Mouse (Mus musculus) forebrain, embryonic 16.5 days (tissue): ENCODE results near the gene Pakap. TPM values are rescaled to one million over a fixed set of nuclear protein-coding genes. Genes with fewer than 3 reads are reported as not detected.

Source experiments
- ATAC-seq: fragments of 200-750 bp; cut with Nextera tagmentation; 2 replicates; pipeline ENCODE4 v1.8.0; 2017; ENCODE audit warnings: mild to moderate bottlenecking, moderate library complexity
- H3K27ac ChIP-seq: fragments of 300-500 bp; sonication (generic); 2 replicates; pipeline ENCODE4 v1.5.1; 2014; ENCODE audit warnings: low read length, control low read depth
- H3K27me3 ChIP-seq: fragments of 300-500 bp; sonication (generic); replicated peaks from 2 replicates; pipeline ENCODE4 v1.6.1; 2014; ENCODE audit warnings: low read length; ENCODE audit not compliant: control insufficient read depth, insufficient read depth
- H3K36me3 ChIP-seq: fragments of 300-500 bp; sonication (generic); 2 replicates; pipeline ENCODE4 v1.6.1; 2014; ENCODE audit not compliant: control insufficient read depth, insufficient read depth
- H3K4me1 ChIP-seq: fragments of 300-500 bp; sonication (generic); replicated peaks from 2 replicates; pipeline ENCODE4 v1.6.1; 2014; ENCODE audit warnings: low read length; ENCODE audit not compliant: control insufficient read depth, insufficient read depth
- H3K4me2 ChIP-seq: fragments of 300-500 bp; sonication (generic); 2 replicates; pipeline ENCODE4 v1.6.1; 2014; ENCODE audit warnings: mild to moderate bottlenecking, low read length, control low read depth
- H3K4me3 ChIP-seq: fragments of 300-500 bp; sonication (generic); replicated peaks from 2 replicates; pipeline ENCODE4 v1.5.1; 2014; ENCODE audit warnings: mild to moderate bottlenecking, low read length, control low read depth
- H3K9ac ChIP-seq: fragments of 300-500 bp; sonication (generic); replicated peaks from 2 replicates; pipeline ENCODE4 v1.6.1; 2014; ENCODE audit warnings: low read depth, low read length, control low read depth
- H3K9me3 ChIP-seq: fragments of 300-500 bp; sonication (generic); 2 replicates; pipeline ENCODE4 v1.6.1; 2016; ENCODE audit warnings: low read length; ENCODE audit not compliant: control insufficient read depth
- WGBS: fragments of 180-500 bp; shearing (Covaris S2); extraction: QIAGEN DNeasy Blood & Tissue Kit; methylation state at CpG from one replicate; pipeline ENCODE4 v1.1.7; 2014; 5-methylcytosine and 5-hydroxymethylcytosine counted together
- polyA plus RNA-seq: library from polyadenylated mRNA; unstranded; fragments of >200 nt; fragmentation: Nextera tagmentation; extraction: Ambion mirVana; gene quantifications from 2 replicates; pipeline ENCODE4 v1.2.1, GENCODE M21; 2015

The Pakap gene
- polyA plus RNA-seq, 1 experiment from 2014 or later = 6.4 TPM

DNA sequence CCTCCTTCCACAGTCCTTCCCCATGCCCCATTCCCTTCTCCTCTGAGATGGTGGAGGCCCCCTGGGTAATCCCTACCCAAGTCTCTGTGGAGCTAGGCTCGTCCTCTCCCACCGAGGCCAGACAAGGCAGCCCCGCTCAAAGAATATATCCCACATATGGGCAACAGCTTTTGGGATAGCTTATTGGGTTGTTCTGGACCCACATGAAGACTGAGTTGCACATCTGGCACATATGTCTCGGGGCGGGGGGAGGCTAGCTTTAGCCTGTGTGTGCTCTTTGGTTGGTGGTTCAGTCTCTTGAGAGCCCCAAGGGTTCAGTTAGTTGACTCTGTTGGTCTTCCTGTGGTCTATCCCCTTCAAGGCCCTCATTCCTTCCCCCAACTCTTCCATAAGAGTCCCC lies 58.9 kb downstream of the Pakap start:
- 92% methylated on average over 5 of the region's 5 CpGs for WGBS
- H3K9me3 ChIP-seq = no peaks in the 10 kb centered on the region

GRCm38 (mm10) chr4:57632386-57632785 lies 64.4 kb downstream of the Pakap start:
- H3K27me3 ChIP-seq = no peaks in the 10 kb centered on the region
- H3K27ac ChIP-seq = no peak overlapping the region
- H3K4me1 ChIP-seq = peaks cover 5% of the 10 kb centered on the region
- no peaks in the 10 kb centered on the region for H3K9me3 ChIP-seq
- no peak overlapping the region for H3K4me2 ChIP-seq
- WGBS = 88% methylated on average over 5 of the region's 5 CpGs
- H3K9ac ChIP-seq = no peak overlapping the region
- ATAC-seq = no peak
- no peaks in the 10 kb centered on the region for H3K36me3 ChIP-seq
- H3K4me3 ChIP-seq = no peak overlapping the region

More for the DNA sequence above, 58.9 kb downstream of the Pakap start:
- Histone ChIP-seq H3K36me3 (no peaks in the 10 kb centered on the region), H3K27me3 (no peaks in the 10 kb centered on the region), H3K9ac (no peak overlapping the region), H3K4me2 (no peak overlapping the region), H3K4me3 (no peak overlapping the region), H3K27ac (no peak overlapping the region), H3K4me1 (no peaks in the 10 kb centered on the region)
- ATAC-seq = no peak

DNA sequence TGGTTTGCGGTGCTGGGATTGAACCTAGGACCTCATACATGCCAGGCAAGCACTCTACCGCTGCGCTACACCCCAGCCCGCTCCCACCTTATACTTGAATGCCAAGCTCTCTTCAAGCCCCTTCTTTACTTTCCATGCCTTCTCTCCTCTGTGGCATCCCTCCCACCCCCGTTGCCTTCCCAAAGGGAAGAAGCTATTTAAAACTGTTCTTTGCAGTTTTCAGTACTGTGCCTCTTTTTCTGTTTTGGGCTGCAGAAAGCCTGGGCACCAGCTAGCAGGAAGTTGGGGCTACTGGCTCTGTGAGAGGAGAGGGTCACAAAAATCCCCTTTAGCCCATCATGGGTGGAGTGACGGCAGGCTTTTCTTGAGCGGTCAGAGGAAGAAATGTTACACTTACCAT lies 65.1 kb downstream of the Pakap start:
- no peaks in the 10 kb centered on the region for H3K36me3 ChIP-seq
- 94% methylated on average over 7 of the region's 7 CpGs for WGBS
- no peak for ATAC-seq
- no peaks in the 10 kb centered on the region for H3K9me3 ChIP-seq
- H3K4me2 ChIP-seq = no peak overlapping the region
- no peaks in the 10 kb centered on the region for H3K27me3 ChIP-seq
- H3K4me1 ChIP-seq = peaks cover 9% of the 10 kb centered on the region
- no peak overlapping the region for H3K9ac ChIP-seq
- H3K4me3 ChIP-seq = no peak overlapping the region
- no peak overlapping the region for H3K27ac ChIP-seq

- ATAC-seq = no peak
- 14% methylated on average over 1 of the region's 1 CpGs for WGBS
- no peaks in the 10 kb centered on the region for H3K9me3 ChIP-seq
- H3K4me3 ChIP-seq = no peak overlapping the region
- H3K27me3 ChIP-seq = no peaks in the 10 kb centered on the region
- no peak overlapping the region for H3K9ac ChIP-seq
- H3K4me1 ChIP-seq = peaks cover 13% of the 10 kb centered on the region
- no peak overlapping the region for H3K27ac ChIP-seq
- no peaks in the 10 kb centered on the region for H3K36me3 ChIP-seq
- H3K4me2 ChIP-seq = no peak overlapping the region
Measured at GRCm38 (mm10) chr4:57634956-57635355, 67.0 kb downstream of the Pakap start.

GRCm38 (mm10) chr4:57636782-57637482 lies 69.0 kb downstream of the Pakap start:
- Histone ChIP-seq H3K4me1 (peaks cover 13% of the 10 kb centered on the region), H3K27ac (no peak overlapping the region; the same call in 1 of the 2 replicates), H3K36me3 (no peaks in the 10 kb centered on the region), H3K27me3 (no peaks in the 10 kb centered on the region), H3K9me3 (no peaks in the 10 kb centered on the region), H3K4me3 (no peak overlapping the region), H3K9ac (0 out of 2 replicates have a peak overlapping the region, but pooled peaks have one; percentile 19), H3K4me2 (peak overlapping the region; percentile 73)
- no peak for ATAC-seq
- 61% methylated on average over 9 of the region's 9 CpGs for WGBS

- H3K36me3 ChIP-seq = no peaks in the 10 kb centered on the region
- peak; percentile 90 for ATAC-seq
- H3K27me3 ChIP-seq = no peaks in the 10 kb centered on the region
- WGBS = 17% methylated on average over 24 of the region's 24 CpGs
- peak overlapping the region; percentile 67 for H3K27ac ChIP-seq
- peaks cover 13% of the 10 kb centered on the region for H3K4me1 ChIP-seq
- peak overlapping the region; percentile 73 for H3K4me2 ChIP-seq
- no peaks in the 10 kb centered on the region for H3K9me3 ChIP-seq
- peak overlapping the region; percentile 47 for H3K4me3 ChIP-seq
- peak overlapping the region; percentile 51 for H3K9ac ChIP-seq
Measured at GRCm38 (mm10) chr4:57637636-57638386, 69.8 kb downstream of the Pakap start.

GRCm38 (mm10) chr4:57638941-57639340 lies 71.0 kb downstream of the Pakap start:
- Histone ChIP-seq H3K4me1 (peaks cover 13% of the 10 kb centered on the region), H3K27me3 (no peaks in the 10 kb centered on the region), H3K27ac (no peak overlapping the region), H3K9ac (no peak overlapping the region), H3K4me3 (peak overlapping the region; percentile 47), H3K4me2 (peak overlapping the region; percentile 73), H3K36me3 (no peaks in the 10 kb centered on the region), H3K9me3 (no peaks in the 10 kb centered on the region)
- ATAC-seq = no peak
- 73% methylated on average over 9 of the region's 9 CpGs for WGBS

DNA sequence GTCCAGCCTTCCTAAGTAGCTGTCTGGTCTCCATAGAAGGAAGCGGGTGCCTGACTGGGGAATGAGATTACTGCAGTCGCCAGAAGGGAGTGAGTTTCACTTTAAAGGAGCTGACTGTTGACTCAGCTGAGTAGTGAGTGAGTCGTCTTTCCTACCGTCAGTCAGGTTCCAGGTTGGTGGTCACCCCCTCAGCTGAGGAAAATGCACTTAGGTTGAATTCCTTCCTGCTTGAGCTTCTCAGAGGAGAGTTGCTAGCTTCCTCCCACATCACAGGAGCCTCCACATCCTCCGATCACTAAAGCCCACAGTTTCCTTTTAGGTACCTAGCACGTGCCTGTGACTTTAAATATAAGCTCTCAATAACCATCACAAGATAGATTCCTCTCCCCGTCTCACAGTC lies 72.2 kb downstream of the Pakap start:
- H3K9me3 ChIP-seq = no peaks in the 10 kb centered on the region
- no peak overlapping the region for H3K9ac ChIP-seq
- no peak for ATAC-seq
- WGBS = 52% methylated on average over 7 of the region's 7 CpGs
- H3K4me1 ChIP-seq = peaks cover 13% of the 10 kb centered on the region
- H3K27ac ChIP-seq = no peak overlapping the region
- no peak overlapping the region for H3K4me3 ChIP-seq
- no peaks in the 10 kb centered on the region for H3K36me3 ChIP-seq
- H3K27me3 ChIP-seq = no peaks in the 10 kb centered on the region
- no peak overlapping the region for H3K4me2 ChIP-seq

DNA sequence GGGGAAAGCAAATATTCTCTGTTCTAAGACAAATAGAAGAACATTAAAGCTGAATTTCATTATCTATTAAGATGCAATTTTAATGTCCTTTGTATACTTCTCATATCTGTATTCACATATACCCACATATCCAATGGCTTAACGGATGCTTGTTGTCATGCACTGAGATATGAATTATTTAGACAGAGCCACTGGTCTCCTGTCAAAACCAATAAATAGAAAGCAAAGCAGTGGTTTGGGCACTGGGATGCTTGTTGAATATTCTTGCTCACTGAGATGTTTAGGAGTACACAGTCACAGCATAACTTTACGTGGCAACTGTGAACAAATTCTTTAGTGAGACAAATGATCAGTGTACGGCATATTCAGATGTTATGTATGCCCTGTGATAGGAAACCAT lies 73.0 kb downstream of the Pakap start:
- whole genome bisulfite sequencing = 92% methylated on average over 3 of the region's 3 CpGs
- no peaks in the 10 kb centered on the region for H3K36me3 ChIP-seq
- peaks cover 13% of the 10 kb centered on the region for H3K4me1 ChIP-seq
- no peak overlapping the region for H3K27ac ChIP-seq
- no peak for ATAC-seq
- no peak overlapping the region for H3K9ac ChIP-seq
- no peaks in the 10 kb centered on the region for H3K9me3 ChIP-seq
- no peak overlapping the region for H3K4me3 ChIP-seq
- no peak overlapping the region for H3K4me2 ChIP-seq
- no peaks in the 10 kb centered on the region for H3K27me3 ChIP-seq
